Mouse (Mus musculus) heart, postnatal 4 days (tissue): ENCODE data around the gene Wdfy2. TPM values are rescaled to one million over a fixed set of nuclear protein-coding genes. Genes with fewer than 3 reads are reported as not detected.
A peak's percentile ranks its signal among the peaks of the same experiment; 100 is the strongest.

Experiments
- DNase-seq: peaks from one replicate; pipeline ENCODE4 v3.0.0; 2021
- microRNA-seq, 2 experiments: library from miRNA; unstranded; fragments of <30 nt; microRNA quantifications; one replicate each; pipeline ENCODE4 v1.2.0; 2021 to 2022
- total RNA-seq, 2 experiments: library from RNA; stranded (reverse); gene quantifications; 2 replicates each; pipeline ENCODE4 v1.2.3; 2021

Gene Wdfy2
- total RNA-seq, 2 experiments from 2014 or later, result 8.0 to 8.3 TPM

DNA sequence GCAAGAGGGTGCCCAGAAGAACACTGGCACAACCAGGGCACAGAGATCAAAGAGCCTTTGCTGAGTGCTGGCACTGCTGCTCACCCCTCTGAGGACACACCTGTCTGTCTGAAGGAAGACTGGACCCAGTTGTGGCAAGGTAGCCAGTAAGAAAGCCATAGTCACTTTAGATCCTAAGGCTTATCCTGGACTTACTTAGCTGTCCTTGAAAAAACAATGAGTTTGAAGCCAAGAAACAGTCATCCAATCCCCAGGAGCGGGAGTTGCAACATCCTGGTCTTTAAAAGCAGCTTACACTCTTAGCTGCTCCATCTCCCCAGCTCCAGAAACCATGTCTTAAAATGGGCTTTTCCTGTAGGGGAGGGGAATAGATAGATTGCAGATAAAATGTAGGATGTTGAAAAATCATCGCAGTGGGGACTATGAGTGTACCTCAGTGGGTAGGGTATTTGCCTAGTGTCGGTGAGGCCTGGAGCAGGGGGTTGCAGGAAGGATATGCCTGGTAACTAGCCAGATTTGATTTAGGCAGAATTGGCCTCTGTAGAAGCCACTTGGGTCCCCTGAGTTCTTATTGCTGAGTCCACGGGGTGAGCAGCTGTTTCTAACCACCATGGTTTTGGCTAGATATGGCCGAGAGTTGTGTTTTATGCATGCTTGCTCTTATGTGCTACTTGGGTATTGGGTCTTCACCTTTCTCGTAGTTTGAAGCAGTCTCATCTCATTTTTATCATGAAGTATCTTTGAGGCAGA lies 99.3 kb downstream of the Wdfy2 start:
- DNase-seq, result no peak

- DNase-seq, result no peak
Observed at GRCm38 (mm10) chr14:62937675-62938074, 100.2 kb downstream of the Wdfy2 start.

DNA sequence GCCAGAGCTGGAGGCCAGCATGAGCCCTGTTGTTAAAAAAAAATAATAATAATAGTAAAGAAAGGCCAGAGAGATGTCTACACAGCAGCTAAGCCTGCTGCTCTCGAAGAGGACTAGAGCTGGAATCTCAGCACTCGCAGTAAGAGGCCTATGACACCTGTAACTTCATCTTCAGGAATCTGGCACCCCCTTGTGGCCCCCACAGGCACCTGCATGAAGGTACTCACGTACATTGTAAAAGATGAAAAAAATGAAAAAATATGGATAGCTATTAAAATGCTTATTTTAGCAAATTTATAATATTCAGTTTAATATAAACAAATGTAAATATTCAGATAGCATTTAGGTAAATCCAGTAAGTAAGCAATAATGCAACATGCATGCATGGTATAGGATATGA lies 102.0 kb downstream of the Wdfy2 start:
- DNase-seq, result no peak

- DNase-seq, result peak; percentile 51
Observed at GRCm38 (mm10) chr14:62940383-62941074, 103.1 kb downstream of the Wdfy2 start.

GRCm38 (mm10) chr14:62946794-62947193 lies 109.3 kb downstream of the Wdfy2 start:
- DNase-seq, result no peak

DNA sequence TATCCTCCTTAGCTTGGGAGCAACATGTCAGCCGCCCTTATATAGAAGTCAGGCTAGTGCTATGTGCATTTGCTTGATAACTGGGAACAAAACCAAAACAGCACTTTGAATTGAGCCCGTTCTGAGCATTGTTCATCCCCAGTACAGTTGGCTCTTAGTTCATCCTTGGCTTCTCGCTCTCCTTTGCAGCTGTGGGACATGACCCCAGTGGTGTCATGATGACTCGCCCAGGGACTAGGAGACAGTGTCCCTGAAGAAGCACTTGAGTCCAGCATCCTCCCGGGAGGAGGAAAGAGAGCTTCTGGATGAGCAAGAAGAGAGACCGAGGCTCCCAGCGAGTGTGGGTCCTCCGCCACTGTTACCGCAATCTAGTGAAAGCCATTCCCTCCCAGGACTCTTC lies 118.6 kb downstream of the Wdfy2 start:
- DNase-seq, result no peak

DNA sequence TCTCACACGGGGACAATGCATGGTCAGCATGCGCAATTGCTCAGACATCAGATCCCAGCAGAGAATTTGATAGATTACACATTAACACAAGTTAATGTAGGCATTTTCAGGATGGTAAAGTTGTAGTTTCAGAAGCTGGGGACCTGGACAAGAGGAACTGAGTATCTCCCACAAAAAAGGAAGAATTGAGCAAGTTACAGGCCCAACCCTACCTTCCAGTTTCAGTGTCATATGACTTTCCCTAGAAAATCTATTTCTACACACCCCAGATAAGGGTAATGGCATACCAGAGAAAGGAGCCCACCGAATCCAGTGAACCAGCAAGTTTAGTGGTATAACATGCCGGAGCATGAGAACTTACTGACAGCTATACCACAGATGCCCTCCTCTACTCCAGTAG lies 126.2 kb downstream of the Wdfy2 start:
- no peak for DNase-seq

DNA sequence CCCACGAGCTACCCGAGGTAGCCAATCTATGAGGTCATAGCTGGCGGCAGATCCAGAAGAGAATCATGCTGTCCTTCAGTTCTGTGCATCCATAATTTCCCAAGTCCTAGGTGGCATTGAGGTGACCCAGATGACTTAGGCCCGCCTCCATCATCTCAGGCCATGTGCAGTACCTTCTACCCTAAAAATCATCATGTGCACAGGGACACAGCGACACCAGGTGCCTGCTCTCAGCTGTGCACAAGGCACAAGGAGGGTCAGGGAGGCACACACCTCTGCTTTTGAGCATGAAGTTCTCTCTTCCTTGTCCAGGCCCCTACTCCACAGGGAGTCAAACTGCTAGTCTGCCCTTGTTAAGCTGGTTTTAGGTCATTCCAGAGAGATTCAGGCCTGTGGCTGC lies 127.9 kb downstream of the Wdfy2 start:
- no peak for DNase-seq

DNA sequence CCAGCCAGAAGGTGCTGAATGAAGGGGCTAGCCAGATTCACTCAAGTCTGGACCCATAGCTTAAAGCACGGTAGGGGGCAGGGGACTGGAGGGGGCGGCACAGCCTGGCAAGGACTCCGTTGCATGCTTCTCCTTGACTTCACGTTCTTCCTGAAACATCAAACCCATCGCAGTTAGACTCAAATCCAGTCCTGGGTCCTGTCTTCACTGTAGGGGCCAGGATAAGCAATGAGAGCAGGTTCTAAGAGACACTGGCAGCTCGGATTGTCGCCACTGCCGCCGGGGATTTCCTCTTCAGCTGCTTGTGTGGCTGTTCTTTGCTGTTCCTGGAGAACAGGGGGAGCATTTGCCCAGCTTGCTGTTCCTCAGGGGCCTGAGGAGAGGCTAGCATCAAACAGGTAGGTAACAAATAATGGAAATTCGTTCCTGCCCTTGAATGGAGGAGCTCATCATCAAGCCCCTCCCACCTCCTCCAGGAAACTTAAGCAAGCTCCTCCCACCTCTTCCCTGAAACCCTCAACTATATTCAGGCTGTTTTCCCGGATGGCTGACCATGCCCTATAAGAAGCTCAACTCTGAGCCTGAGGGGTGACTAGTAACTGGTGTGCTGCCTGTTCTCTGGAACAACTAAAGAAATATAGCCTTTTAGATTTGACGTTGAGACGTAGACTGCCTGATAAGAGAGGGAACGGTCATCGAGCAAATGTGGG lies 128.5 kb downstream of the Wdfy2 start:
- DNase-seq, result no peak

- DNase-seq, result peak; percentile 82
Observed at GRCm38 (mm10) chr14:62975046-62975445, 137.6 kb downstream of the Wdfy2 start.

- DNase-seq, result no peak
Observed at GRCm38 (mm10) chr14:62979815-62980214, 142.3 kb downstream of the Wdfy2 start.

GRCm38 (mm10) chr14:62984410-62984809 lies 146.9 kb downstream of the Wdfy2 start, which contains the start of gene Defb48:
Gene Defb48, minus strand, starts transcription at chr14:62984510.
- DNase-seq, result no peak

DNA sequence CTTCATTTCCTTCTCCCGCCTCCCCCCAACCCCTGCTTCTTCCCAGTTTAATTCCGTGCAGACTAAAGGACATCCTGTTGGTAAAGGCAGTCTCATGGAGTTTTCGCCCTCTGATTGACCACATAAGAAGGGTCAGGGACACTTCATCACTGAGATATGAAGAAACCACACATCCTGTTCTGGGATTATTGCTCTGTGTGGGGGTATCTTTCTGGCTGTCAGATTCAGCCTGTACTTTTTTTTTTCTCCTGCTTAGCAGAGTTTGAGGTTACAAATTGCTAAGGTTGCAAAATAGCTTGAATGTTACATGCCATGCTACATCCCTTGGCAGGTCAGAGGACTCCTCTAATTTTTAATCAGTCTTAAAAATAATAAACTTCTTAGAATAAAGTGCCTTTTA lies 153.8 kb downstream of the Wdfy2 start:
- no peak for DNase-seq

DNA sequence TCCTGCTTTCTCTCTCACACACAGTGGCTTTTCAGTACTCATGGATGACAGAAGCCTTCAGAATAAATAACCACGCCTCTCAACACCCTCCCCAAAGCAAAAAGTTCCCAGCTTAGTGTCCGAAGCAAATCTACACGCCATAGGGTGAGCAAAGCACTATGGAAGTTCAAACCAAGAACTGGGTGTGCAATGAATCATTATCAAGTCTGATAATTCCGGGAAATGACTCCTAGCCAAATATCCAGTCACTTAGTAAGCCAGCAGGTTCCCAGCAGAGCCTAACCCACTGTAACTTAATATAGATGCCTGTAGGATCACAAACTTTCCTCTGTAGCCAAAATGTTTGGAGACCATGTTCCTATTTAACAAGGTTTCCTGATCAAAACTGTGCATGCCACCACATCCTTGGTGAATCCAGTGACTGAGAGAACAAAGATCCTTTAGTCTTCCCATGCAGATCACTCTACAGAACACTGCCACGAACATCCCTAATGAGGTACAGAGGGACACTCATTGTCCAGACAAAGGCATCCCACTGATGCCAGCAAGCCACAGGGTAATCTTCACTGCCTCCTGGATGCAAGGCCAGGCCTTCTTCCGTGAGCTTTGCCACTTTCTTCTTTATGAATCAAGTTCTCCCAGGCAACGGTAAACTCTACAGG lies 154.5 kb downstream of the Wdfy2 start:
- DNase-seq, result no peak

GRCm38 (mm10) chr14:62997777-62998176 lies 160.3 kb downstream of the Wdfy2 start, which contains the start of gene Defb47:
Gene Defb47, plus strand, starts transcription at chr14:62998077.
- no peak for DNase-seq

- no peak for DNase-seq
Observed at GRCm38 (mm10) chr14:62998977-62999376, 161.5 kb downstream of the Wdfy2 start.

- DNase-seq, result peak; percentile 38
Observed at GRCm38 (mm10) chr14:63002588-63002987, 165.1 kb downstream of the Wdfy2 start.

Small RNAs within 50 kb of the gene (microRNA-seq; reads per million reads assigned to microRNA genes)
- 0 reads per million in 2 experiments for gene Mir6541
- 0.61 to 0.69 reads per million in 2 experiments for gene Mir8098

Other genes starting within 250 kb of the Wdfy2 start
- gene Serpine3, start 174.0 kb upstream of the Wdfy2 start, total RNA-seq, result not detected
- 10 to 100 TPM; 19.0 to 25.0 TPM for gene Ints6, start 76.5 kb upstream of the Wdfy2 start, total RNA-seq
- not detected for gene Defb48, start 146.8 kb downstream of the Wdfy2 start, total RNA-seq
- gene Defb47, start 160.4 kb downstream of the Wdfy2 start, total RNA-seq, result not detected
- not detected for gene Defb43, start 174.1 kb downstream of the Wdfy2 start, total RNA-seq
- under 1 TPM; 0.20 to 0.50 TPM for gene Defb42, start 209.3 kb downstream of the Wdfy2 start, total RNA-seq
- gene Defb30, start 212.3 kb downstream of the Wdfy2 start, total RNA-seq, result not detected